Mouse (Mus musculus): Measurements from ENCODE around the gene Ipo8.

Gene Ipo8

GRCm38 (mm10) chr6:148830748-148831727 is at the start of gene Ipo8:
TSS of gene Ipo8 (minus strand) at chr6:148831467.
- peak; percentile 86 to 95 for DNase-seq (ENCODE audit: low spot score in 2 of 2)

- DNase-seq (ENCODE audit: low spot score in 2 of 2), result no peak
These were observed 42.6 kb upstream of the Ipo8 start for GRCm38 (mm10) chr6:148873911-148874310.

DNA sequence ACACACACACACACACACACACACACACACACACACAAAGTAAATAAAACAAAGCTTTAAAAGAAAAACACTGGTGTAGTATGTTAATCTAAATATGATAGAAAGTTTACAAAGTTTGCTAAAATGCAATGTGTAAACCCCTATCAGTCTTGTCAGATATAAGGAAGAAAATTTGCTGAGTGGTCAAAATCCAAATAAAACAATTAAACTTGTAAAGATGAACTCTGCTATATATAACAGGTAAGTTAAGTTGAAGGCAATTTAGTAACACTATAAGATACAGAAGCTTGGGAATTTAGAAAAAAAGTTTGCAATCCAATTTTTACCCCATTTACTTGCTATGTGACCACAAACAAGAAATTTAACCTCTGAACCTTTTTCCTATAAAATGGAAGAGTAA is 14.4 kb upstream of the Ipo8 start:
- no peak for DNase-seq (ENCODE audit: low spot score in 2 of 2)

DNA sequence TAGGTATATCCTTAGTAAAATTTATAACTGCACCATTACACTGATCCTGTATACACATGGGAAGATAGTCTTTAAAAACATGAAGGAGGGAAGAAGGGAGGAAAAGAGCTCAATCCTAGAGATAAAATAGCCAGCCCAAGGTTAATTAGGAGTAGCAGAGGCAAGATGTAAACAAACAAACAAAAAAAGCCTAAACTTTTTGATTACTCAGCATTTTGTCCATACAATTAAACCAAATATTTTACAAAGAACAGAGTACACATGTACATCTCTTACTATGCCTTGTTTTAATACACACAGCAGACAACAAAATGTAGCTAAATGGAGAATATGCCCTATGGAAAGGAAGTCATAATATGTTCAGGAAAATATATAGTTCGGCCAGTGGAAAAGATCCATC is 10.5 kb upstream of the Ipo8 start:
- DNase-seq (ENCODE audit: low spot score in 2 of 2), result no peak

DNA sequence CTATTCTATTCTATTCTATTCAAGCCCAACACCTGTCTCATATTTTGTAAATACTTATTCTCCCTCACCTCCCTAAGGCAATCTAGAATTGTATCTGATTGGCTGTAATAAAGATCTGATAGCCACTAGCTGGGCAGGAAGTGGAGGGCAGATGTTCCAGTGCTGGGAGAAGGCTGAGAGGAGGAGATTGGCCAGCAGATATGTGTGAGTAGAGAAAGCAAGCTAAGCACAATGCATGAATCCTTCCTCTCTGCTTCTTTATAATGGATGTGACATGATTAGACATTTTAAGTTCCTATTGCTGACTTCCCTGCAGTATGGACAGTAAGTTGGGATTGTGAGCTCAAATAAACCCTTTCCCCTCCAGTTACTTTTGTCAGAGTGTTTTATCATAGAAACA is 7.2 kb upstream of the Ipo8 start:
- DNase-seq (ENCODE audit: low spot score in 2 of 2), result no peak

DNA sequence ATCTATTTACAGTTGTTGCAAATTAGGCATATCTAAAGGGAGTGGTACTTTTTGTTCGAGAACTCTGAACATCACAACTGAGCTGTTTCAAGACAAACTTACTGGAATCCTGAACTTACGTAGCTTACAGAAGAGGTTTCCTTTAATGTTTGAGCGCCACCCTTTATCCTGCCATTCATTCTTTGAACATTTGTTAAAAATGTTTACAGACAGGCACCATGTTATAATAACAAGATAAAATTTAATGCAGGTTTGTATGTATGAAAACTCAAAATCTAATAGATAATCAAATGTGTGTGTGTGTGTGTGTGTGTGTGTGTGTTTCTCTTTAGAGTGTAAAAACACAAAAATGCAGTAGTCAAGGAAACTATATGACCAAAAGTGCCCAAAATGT is 458 bp upstream of the Ipo8 start:
- no peak for DNase-seq (ENCODE audit: low spot score in 2 of 2)

- DNase-seq (ENCODE audit: low spot score in 2 of 2), result no peak
These were observed 916 bp downstream of the Ipo8 start for GRCm38 (mm10) chr6:148830355-148830747.

GRCm38 (mm10) chr6:148826119-148826518 is 5.1 kb downstream of the Ipo8 start:
- no peak for DNase-seq (ENCODE audit: low spot score in 2 of 2)

DNA sequence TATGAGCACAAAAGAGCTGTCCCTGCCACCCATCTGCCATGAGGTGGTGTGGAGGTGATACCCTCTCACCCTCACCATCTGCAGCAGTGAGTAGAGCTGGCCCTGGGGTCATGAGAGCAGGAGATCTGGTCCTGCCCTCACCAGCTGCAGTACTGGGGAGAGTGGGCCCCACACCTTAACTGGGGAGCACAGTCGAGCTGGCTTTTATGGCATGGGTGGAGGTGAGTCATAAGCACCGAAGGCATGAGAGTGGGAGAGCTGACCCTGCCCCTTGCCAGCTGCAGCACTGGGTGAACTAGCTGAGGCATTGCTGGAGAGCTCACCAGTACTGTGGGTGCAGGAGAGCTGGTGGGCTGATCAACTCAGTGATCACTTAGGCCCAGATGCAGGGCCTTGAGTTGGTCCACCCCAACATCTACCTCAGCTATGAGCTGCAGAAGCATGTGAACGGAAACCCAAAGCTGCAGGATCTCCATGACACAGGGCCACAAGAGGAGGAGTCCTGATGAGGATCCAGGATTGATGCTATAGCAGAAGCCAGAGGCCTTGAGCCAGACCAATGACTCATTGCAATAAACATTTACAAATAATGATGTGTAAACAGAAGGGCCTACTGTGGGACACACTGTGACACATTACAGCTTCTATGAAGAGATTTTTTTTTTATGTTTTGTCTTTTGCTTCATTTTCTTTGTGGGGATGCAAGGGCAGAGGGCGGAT is 12.5 kb downstream of the Ipo8 start:
- no peak for DNase-seq (ENCODE audit: low spot score in 2 of 2)

DNA sequence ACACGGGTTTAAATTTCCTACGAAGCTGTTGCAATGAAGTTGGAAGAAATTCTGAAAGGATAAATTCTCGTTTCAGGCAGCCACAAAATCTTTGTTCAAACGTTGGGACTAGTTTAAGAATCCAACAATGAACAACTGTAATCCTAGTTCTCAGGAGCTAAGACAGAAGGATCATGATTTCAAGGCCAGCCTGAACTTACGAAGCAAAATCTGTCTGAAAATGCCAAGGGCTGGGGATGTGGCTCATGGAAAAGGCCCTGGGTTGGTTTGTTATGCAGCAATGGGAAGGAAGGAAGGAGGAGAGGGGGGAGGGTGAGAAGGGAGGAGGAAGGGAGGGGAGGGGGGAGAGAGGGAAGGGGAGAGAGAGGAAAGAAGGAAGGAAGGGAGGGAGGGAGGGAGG is 14.5 kb downstream of the Ipo8 start:
- DNase-seq (ENCODE audit: low spot score in 2 of 2), result no peak

DNA sequence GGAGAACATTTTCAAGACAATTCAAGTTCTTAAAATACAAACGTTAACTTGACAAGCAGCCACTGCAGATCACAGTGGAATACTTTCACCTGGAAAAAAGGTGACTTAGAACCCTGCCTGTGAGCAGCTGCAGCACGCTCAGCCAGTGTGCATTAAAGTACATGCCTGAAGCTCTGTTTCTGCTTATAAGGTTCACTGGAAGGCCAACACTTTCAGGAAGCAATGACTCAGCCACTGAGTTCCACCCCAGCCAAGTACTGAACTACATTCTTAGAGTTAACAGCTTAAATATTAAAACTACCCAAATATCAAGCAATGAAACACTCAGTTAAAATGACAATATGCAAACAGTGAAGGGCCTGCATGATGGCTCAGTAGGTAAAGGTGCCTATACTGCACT is 20.1 kb downstream of the Ipo8 start:
- DNase-seq (ENCODE audit: low spot score in 2 of 2), result no peak

DNA sequence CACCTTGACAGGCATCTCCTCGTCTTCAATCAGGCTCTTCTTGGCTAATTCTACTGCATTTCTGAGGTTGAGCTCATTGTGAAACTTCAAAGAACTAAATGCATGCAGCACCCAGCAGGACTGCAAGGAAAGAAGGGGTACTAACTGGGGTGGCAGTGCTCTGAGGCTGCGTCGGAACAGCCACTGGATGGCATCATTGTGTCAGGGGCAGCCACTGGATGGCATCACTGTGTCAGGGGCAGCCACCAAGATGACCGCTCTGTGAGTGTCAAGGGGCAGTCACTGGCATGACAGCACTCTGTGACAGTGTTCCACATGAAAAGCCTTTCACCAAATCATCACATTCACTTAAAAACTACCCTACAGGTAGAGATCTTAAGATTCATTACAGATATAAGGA is 31.5 kb downstream of the Ipo8 start:
- no peak for DNase-seq (ENCODE audit: low spot score in 2 of 2)

DNA sequence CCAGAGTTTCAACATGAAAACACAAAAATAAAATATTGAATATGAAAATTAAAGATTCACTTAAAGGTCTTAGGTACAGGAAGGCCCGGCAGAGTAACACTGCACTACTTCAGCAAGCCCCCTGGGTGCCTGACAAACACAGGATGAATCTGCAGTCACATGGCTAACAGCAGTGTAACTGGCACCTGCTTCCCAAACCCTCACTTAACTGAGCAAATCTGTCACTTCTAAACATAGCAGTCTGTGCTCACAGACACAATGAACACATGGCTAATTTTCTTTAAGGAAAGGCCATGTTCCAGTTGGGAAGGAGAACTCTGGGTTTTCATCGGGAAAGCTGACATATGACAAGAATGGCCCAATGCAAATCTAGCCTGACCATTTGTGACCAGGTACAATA is 36.1 kb downstream of the Ipo8 start:
- DNase-seq (ENCODE audit: low spot score in 2 of 2), result no peak

- DNase-seq (ENCODE audit: low spot score in 2 of 2), result no peak
These were observed 42.1 kb downstream of the Ipo8 start for GRCm38 (mm10) chr6:148789010-148789673.

DNA sequence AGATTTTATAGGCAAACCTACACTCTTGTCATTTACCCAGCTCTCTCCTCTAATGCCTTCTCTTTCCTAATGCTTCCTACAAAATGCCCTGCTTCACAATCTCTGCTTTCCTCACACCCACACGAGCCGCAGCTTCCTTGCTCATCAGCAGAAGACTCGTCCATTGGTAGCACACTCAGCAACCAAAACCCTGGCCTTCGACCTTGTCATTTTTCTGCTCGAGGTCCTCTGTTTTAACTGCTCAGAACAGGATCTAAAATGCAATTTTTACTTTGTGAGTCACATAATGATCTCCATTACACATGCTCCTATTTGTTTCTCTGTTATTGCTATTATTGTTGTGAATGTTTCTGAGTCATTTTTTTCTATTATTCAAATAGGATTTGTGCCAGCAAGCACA is 45.1 kb downstream of the Ipo8 start:
- DNase-seq (ENCODE audit: low spot score in 2 of 2), result no peak

- no peak for DNase-seq (ENCODE audit: low spot score in 2 of 2)
These were observed 46.8 kb downstream of the Ipo8 start for GRCm38 (mm10) chr6:148784418-148784817.

- DNase-seq (ENCODE audit: low spot score in 2 of 2), result no peak
These were observed 55.0 kb downstream of the Ipo8 start for GRCm38 (mm10) chr6:148776236-148776635.

DNA sequence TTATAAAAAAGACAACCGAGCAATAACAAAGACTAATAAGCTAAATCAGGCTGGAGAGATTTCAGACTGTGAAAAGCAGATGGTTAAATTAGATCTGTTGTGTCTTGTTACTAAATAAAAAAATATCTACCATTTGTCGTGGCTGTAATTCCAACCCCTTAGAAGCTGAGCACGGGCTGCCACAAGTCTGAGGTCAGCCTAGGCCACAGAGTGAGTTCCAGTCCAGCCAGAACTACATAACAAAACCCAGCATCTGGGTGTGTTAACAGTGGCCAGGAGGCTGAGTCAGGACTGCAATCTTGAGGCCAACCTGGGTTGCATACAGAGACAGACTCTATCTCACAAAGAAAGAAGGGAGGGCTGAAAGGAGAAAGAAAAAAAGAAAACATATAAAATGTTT is 59.8 kb downstream of the Ipo8 start:
- DNase-seq (ENCODE audit: low spot score in 2 of 2), result no peak

DNA sequence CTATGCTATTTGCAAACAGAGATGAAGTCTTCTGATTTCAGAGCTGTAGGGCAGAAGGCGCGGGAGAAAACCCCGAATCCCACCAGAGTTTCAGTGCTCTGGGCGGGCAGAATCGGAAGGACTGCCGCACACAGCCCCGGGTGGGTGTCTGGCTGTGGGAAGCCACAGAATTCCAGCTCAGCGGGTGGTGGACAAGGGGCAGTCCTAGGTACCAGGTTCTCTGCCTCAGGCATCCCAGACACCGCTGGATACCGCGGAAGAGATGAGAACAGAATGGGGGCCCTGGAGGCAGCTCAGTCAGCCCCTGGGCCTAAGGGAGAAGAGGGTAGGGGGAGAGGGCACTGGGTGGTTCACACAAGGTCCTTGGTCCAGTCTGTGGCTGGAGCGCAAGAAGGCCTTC is 62.8 kb downstream of the Ipo8 start:
- DNase-seq (ENCODE audit: low spot score in 2 of 2), result no peak

DNA sequence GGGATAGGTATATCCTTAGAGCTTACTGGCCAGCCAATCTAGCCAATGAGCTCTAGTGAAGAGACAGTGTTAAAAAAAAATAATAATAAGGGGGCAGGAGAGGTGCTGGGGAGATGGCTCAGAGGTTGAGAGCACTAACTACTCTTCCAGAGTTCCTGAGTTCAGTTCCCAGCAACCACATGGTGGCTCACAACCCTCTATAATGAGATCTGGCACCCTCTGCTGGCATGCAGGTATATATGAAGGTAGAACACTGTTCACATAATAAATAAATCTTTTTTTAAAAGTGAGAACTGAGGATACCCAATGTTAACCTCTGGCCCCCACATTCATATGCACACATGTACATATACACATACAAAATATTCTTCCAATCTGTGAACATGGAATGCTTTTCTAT is 64.0 kb downstream of the Ipo8 start:
- DNase-seq (ENCODE audit: low spot score in 2 of 2), result no peak

DNA sequence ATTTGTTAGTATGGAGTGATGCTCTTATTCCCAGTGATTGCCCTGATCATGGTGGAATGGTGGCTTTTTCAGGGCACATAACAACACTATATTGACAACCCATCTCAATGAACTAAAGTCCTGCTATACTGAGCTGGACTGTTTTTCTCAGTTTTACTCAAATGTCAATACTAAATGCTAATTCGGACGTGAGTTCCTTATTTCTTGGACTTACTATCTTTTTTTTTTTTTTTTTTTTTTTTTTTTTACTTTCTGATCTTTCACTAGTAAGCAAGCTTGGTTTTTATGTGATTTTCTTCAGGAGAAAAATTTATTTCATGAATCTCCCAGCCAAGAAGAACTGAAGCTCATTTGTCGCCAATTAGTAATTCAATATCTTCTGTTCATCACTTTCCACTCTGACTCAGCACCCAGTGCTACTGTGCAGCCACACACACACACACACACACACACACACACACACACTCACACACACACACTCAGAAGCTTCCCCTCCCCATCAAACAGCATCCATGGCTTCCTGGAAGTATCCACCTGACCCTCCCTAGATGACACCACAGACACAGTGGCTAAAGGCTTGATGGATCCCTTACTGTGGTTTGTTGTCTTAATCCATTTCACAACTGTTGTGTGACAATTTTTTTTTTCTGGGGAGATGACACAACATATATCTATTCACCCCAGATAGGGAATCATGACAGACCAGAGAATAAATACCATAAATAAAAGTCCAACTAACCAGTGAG is 69.1 kb downstream of the Ipo8 start:
- DNase-seq (ENCODE audit: low spot score in 2 of 2), result no peak

- no peak for DNase-seq (ENCODE audit: low spot score in 2 of 2)
These were observed 69.8 kb downstream of the Ipo8 start for GRCm38 (mm10) chr6:148761475-148761874.

Data from frontal cortex, postnatal 14 days (tissue).